In genomic region chr17:80870965-80871364, GRCm38 (mm10) we compare ENCODE assay signal across 25 mouse cellular contexts.
"Had no signal": no experiment of that assay in that cellular context is flagged by ENCODE, and none has a peak within 500 bp of the region (broad histone marks: within the 10 kb centered on the region; RNA-seq: fewer than 3 reads in every experiment).

No protein-coding gene starts in this region.

- H3K27ac ChIP-seq: gastrocnemius, adult 2 months; heart, embryonic 10.5 days; hindbrain, embryonic 10.5 days; hindbrain, embryonic 12.5 days; hindbrain, embryonic 14.5 days; intestine, embryonic 15.5 days; layer of hippocampus, adult 2 months; left cerebral cortex, adult 2 months; limb, embryonic 10.5 days; limb, embryonic 12.5 days had no signal

- H3K4me1 ChIP-seq: hindbrain, embryonic 12.5 days; intestine, embryonic 15.5 days; limb, embryonic 10.5 days had no signal

- H3K36me3 ChIP-seq: heart, embryonic 10.5 days; heart, embryonic 12.5 days; hindbrain, embryonic 10.5 days; hindbrain, embryonic 12.5 days; intestine, embryonic 15.5 days; limb, embryonic 10.5 days; limb, embryonic 12.5 days had no signal

- ATAC-seq: forebrain, embryonic 16.5 days; hindbrain, embryonic 16.5 days; inflammation-experienced regulatory T-cells, adult 6 months; intestine, embryonic 15.5 days; intestine, postnatal 0 days had no signal

- DNase-seq: gastrocnemius, adult 2 months; gastrocnemius, postnatal 10 days; gastrocnemius, postnatal 25 days; heart, adult 18-20 months; heart, postnatal 10 days; heart, postnatal 4 days; kidney, adult 18-20 months; kidney, adult 8-10 months; kidney, postnatal 10 days; kidney, postnatal 25 days; kidney, postnatal 4 days had no signal

- H3K4me3 ChIP-seq: gastrocnemius, adult 2 months; heart, embryonic 10.5 days; heart, embryonic 12.5 days; hindbrain, embryonic 10.5 days; hindbrain, embryonic 12.5 days; intestine, embryonic 15.5 days; layer of hippocampus, adult 2 months; left cerebral cortex, adult 2 months; limb, embryonic 10.5 days; limb, embryonic 12.5 days had no signal

- H3K27me3 ChIP-seq: heart, embryonic 12.5 days; hindbrain, embryonic 12.5 days; intestine, embryonic 15.5 days; limb, embryonic 12.5 days had no signal

- H3K9ac ChIP-seq: heart, embryonic 12.5 days; hindbrain, embryonic 12.5 days; hindbrain, embryonic 14.5 days; intestine, embryonic 15.5 days; limb, embryonic 12.5 days had no signal

- H3K4me2 ChIP-seq: heart, embryonic 12.5 days; hindbrain, embryonic 12.5 days; hindbrain, embryonic 14.5 days; intestine, embryonic 15.5 days; limb, embryonic 12.5 days had no signal

- H3K9me3 ChIP-seq: heart, embryonic 10.5 days; heart, embryonic 12.5 days; hindbrain, embryonic 10.5 days; hindbrain, embryonic 12.5 days; intestine, embryonic 15.5 days; limb, embryonic 10.5 days; limb, embryonic 12.5 days had no signal
